Mouse (Mus musculus) midbrain, embryonic 13.5 days (tissue): ENCODE results near the gene Neurl2. TPM values are rescaled to one million over a fixed set of nuclear protein-coding genes. Genes with fewer than 3 reads are reported as not detected.

Source experiments
- ATAC-seq: fragments of 200-750 bp; cut with Nextera tagmentation; 2 replicates; pipeline ENCODE4 v1.8.0; 2017; ENCODE audit warnings: mild to moderate bottlenecking, moderate TSS enrichment, moderate library complexity
- H3K27ac ChIP-seq: fragments of 300-500 bp; sonication (generic); 2 replicates; pipeline ENCODE4 v1.5.1; 2015; ENCODE audit warnings: inconsistent platforms, mild to moderate bottlenecking, moderate library complexity
- H3K27me3 ChIP-seq: fragments of 300-500 bp; sonication (generic); 2 replicates; pipeline ENCODE4 v1.6.1; 2015; ENCODE audit warnings: mild to moderate bottlenecking, inconsistent platforms
- H3K36me3 ChIP-seq: fragments of 300-500 bp; sonication (generic); 2 replicates; pipeline ENCODE4 v1.6.1; 2015; ENCODE audit warnings: mild to moderate bottlenecking, inconsistent platforms
- H3K4me1 ChIP-seq: fragments of 300-500 bp; sonication (generic); replicated peaks from 2 replicates; pipeline ENCODE4 v1.6.1; 2015; ENCODE audit warnings: inconsistent platforms
- H3K4me2 ChIP-seq: fragments of 300-500 bp; sonication (generic); replicated peaks from 2 replicates; pipeline ENCODE4 v1.6.1; 2015; ENCODE audit warnings: moderate library complexity, mild to moderate bottlenecking, inconsistent platforms
- H3K4me3 ChIP-seq: fragments of 300-500 bp; sonication (generic); replicated peaks from 2 replicates; pipeline ENCODE4 v1.5.1; 2015; ENCODE audit warnings: mild to moderate bottlenecking, inconsistent platforms
- H3K9ac ChIP-seq: fragments of 300-500 bp; sonication (generic); replicated peaks from 2 replicates; pipeline ENCODE4 v1.6.1; 2015; ENCODE audit warnings: mild to moderate bottlenecking, inconsistent platforms
- H3K9me3 ChIP-seq: fragments of 300-500 bp; sonication (generic); 2 replicates; pipeline ENCODE4 v1.6.1; 2016; ENCODE audit warnings: mild to moderate bottlenecking, inconsistent platforms
- WGBS: fragments of 180-500 bp; shearing (Covaris S2); methylation state at CpG from one replicate; pipeline ENCODE4 v1.1.7; 2015; 5-methylcytosine and 5-hydroxymethylcytosine counted together
- polyA plus RNA-seq: library from polyadenylated mRNA; unstranded; fragments of >200 nt; fragmentation: Nextera tagmentation; extraction: Ambion mirVana; gene quantifications from 2 replicates; pipeline ENCODE4 v1.2.1, GENCODE M21; 2015

Neurl2 gene
- polyA plus RNA-seq, 1 experiment from 2014 or later = 4.7 TPM

- WGBS = 87% methylated on average over 16 of the region's 16 CpGs
- peaks cover 47% of the 10 kb centered on the region for H3K36me3 ChIP-seq
- no peaks in the 10 kb centered on the region for H3K9me3 ChIP-seq
- H3K27me3 ChIP-seq = no peaks in the 10 kb centered on the region
- H3K4me3 ChIP-seq = no peak overlapping the region
- 0 out of 2 replicates have a peak overlapping the region, but pooled peaks have one; percentile 16 for H3K9ac ChIP-seq
- ATAC-seq = no peak
- H3K4me1 ChIP-seq = peaks cover 18% of the 10 kb centered on the region
- H3K27ac ChIP-seq = no peak overlapping the region
- H3K4me2 ChIP-seq = no peak overlapping the region
These were observed 6.0 kb downstream of the Neurl2 start for GRCm38 (mm10) chr2:164827146-164827850.

DNA sequence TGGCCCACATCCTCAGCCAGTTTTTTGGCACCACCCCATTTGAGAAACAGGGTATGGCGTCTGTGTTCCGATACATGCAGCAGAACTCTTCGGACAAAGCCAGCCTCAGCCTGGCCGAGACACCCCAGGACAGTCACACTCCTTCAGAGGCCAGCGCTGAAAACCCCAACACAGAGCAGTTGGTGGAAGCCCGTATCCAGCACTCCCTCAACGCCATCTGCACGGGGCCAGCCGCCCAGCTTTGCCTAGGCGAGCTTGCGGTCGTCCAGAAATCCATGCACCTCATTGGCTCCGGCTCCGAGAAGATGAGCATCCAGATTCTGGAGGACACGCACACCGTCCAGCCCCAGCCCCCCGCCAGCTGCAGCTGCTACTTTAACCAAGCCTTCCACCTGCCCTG lies 7.7 kb downstream of the Neurl2 start:
- no peak overlapping the region for H3K27ac ChIP-seq
- H3K4me2 ChIP-seq = no peak overlapping the region
- H3K9me3 ChIP-seq = no peaks in the 10 kb centered on the region
- no peak for ATAC-seq
- H3K36me3 ChIP-seq = peaks cover 60% of the 10 kb centered on the region
- H3K9ac ChIP-seq = no peak overlapping the region
- H3K4me1 ChIP-seq = peaks cover 23% of the 10 kb centered on the region
- H3K4me3 ChIP-seq = no peak overlapping the region
- 95% methylated on average over 17 of the region's 17 CpGs for WGBS
- H3K27me3 ChIP-seq = no peaks in the 10 kb centered on the region

DNA sequence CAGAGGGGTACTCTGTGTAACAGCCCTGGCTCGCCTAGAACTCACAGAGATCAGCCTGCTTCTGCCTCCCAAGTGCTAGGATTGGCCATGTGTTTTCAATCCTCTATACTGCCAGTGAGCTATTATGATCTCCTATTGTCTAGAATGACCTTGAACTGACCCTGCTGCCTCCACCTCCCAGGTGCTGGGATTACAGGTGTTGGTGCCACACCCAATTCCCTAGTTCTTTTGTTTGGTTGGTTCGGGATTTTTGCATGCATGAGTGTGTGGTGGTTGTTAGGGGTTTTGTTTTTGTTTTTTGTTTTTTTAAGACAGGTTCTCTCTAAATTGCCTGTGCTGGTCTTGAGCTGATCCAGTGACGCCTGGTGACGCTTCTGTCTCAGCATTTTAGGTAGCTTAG lies 9.3 kb downstream of the Neurl2 start:
- WGBS = 98% methylated on average over 4 of the region's 4 CpGs
- Histone ChIP-seq H3K36me3 (peaks cover 69% of the 10 kb centered on the region), H3K4me3 (peak overlapping the region; percentile 74), H3K27ac (no peak overlapping the region), H3K27me3 (no peaks in the 10 kb centered on the region), H3K4me1 (peaks cover 23% of the 10 kb centered on the region), H3K4me2 (peak overlapping the region; percentile 58), H3K9ac (no peak overlapping the region), H3K9me3 (no peaks in the 10 kb centered on the region)
- no peak for ATAC-seq

DNA sequence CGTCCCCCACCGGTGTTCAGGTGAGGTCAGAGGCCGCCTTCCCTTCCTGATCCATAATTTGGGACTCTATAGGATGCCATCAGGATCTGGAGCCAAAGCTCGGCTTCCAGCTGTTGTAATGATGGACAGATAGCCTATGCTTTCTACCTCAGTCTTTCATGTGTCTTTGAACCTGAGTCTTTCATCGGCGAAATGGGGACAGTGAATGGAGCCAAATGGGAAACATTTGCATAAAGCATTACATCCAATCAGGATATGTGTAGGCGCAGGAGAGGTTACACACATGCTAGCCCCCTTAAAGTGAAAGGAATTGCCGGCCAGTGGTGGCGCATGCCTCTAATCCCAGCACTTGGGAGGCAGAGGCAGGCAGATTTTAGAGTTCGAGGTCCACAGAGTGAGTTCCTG lies 10.1 kb downstream of the Neurl2 start:
- no peaks in the 10 kb centered on the region for H3K9me3 ChIP-seq
- peak overlapping the region; percentile 74 for H3K4me3 ChIP-seq
- H3K4me1 ChIP-seq = peaks cover 23% of the 10 kb centered on the region
- H3K27ac ChIP-seq = peak overlapping the region; percentile 93
- 3% methylated on average over 10 of the region's 10 CpGs for WGBS
- no peaks in the 10 kb centered on the region for H3K27me3 ChIP-seq
- H3K4me2 ChIP-seq = peak overlapping the region; percentile 58
- peak; percentile 72 for ATAC-seq
- peak overlapping the region; percentile 77 for H3K9ac ChIP-seq
- H3K36me3 ChIP-seq = peaks cover 61% of the 10 kb centered on the region

DNA sequence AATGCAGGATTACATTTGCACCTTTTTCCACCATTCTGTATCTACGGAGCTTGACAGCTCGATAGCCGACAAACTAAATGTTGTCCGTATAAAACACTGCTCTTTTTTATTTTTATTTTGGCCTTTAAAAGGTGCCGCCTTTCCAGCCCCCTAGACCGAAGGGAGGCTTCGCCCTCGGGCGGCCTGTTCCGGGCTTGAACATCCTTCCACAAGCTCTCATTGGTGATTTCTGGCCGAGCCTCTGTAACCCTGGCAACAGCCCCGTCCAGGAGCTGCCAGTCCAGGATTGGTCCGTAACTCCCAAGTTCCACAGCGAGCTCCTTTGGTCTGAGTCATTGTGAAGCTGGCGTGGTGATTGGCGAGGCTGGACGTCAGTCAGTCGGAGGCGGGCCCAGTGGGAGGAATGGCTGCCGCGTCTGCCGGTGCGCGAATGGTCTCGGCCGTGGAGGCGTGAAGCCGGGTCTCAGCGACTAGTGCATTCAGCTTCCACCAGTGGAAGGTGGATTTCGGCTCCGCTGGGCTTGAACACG lies 10.6 kb downstream of the Neurl2 start, which contains the start of gene Zswim1:
Gene Zswim1 (plus strand): TSS at position 51 of the 530 bp plus-strand sequence.
- ATAC-seq = peak; percentile 100
- peaks cover 56% of the 10 kb centered on the region for H3K36me3 ChIP-seq

DNA sequence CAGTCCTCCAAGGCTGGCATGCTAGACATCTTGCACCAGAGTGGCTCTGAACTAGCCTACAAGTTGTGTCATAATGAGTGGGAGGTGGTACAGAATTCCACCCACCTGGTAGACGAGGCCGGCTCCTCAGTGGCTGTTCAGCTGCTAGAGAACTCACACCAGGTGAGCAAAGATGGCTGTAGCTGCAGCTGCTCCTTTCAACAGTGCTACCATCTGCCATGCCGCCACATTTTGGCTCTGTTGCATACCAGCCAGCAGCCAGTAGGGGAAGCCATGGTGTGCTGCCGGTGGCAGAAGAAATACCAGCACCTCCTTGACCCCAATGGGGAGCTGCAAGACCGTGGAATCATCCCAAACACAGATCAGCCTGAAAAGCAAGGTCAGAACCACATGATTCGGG lies 12.2 kb downstream of the Neurl2 start:
- Histone ChIP-seq H3K27ac (no peak overlapping the region), H3K4me1 (peaks cover 19% of the 10 kb centered on the region), H3K36me3 (peaks cover 40% of the 10 kb centered on the region), H3K4me3 (no peak overlapping the region), H3K27me3 (no peaks in the 10 kb centered on the region), H3K9me3 (no peaks in the 10 kb centered on the region), H3K9ac (no peak overlapping the region), H3K4me2 (no peak overlapping the region)
- WGBS = 83% methylated on average over 6 of the region's 6 CpGs
- no peak for ATAC-seq

More for the DNA sequence above, 10.6 kb downstream of the Neurl2 start, which contains the start of gene Zswim1:
- Histone ChIP-seq H3K4me3 (peak within 1 kb of the TSS; percentile 74), H3K4me1 (peaks cover 23% of the 10 kb centered on the region), H3K9me3 (no peaks in the 10 kb centered on the region), H3K27ac (peak within 1 kb of the TSS; percentile 93), H3K9ac (peak within 1 kb of the TSS; percentile 77), H3K4me2 (peak within 1 kb of the TSS; percentile 58), H3K27me3 (no peaks in the 10 kb centered on the region)
- 2% methylated on average over 32 of the region's 32 CpGs for WGBS

DNA sequence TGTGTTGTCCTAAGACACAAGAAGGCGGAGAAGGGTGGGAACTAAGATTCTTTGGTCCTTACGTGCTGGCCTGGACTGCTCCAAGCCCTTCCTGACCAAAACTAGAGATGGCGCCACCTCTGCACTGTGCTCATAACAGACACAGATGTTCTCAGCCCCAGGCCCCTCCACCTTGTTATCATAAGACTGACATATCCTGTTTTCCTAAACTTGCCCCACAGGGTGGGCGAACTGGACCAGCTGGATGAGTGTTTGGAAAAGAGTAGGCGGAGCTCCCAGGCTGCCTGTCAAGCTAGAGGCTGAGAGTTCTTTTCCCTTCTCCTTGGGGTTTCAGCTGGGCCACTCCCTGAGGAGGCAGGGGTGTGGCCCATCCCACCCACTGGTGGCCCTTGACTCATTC lies 15.6 kb downstream of the Neurl2 start:
- Histone ChIP-seq H3K9ac (no peak overlapping the region), H3K4me2 (no peak overlapping the region), H3K4me1 (peaks cover 8% of the 10 kb centered on the region), H3K27me3 (no peaks in the 10 kb centered on the region), H3K9me3 (no peaks in the 10 kb centered on the region), H3K27ac (no peak overlapping the region), H3K36me3 (peaks cover 42% of the 10 kb centered on the region), H3K4me3 (no peak overlapping the region)
- 86% methylated on average over 5 of the region's 5 CpGs for WGBS
- no peak for ATAC-seq

- H3K36me3 ChIP-seq = peaks cover 44% of the 10 kb centered on the region
- no peaks in the 10 kb centered on the region for H3K9me3 ChIP-seq
- no peak overlapping the region for H3K4me3 ChIP-seq
- H3K27me3 ChIP-seq = no peaks in the 10 kb centered on the region
- no peak overlapping the region for H3K27ac ChIP-seq
- H3K4me1 ChIP-seq = peaks cover 5% of the 10 kb centered on the region
- WGBS = 90% methylated on average over 6 of the region's 6 CpGs
- H3K9ac ChIP-seq = no peak overlapping the region
- no peak overlapping the region for H3K4me2 ChIP-seq
- no peak for ATAC-seq
These were observed 16.1 kb downstream of the Neurl2 start for GRCm38 (mm10) chr2:164817206-164817605.

DNA sequence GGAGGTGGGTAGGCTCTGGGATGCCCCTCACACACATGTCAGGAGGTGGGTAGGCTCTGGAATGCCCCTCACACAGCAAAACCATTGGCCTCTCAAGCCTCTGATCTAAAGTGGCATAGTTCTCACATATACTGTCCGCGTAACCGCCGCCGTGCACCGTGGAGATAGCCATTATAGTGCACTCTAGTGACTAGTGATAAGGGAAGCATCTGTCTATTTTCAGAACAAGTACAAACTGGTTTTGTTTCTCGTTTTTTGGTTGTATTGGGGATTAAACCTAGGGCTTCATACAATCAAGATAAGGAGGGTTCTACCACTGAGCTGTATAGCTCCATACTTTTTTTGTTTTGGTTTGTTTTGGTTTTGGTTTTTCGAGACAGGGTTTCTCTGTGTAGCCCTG lies 17.4 kb downstream of the Neurl2 start:
- no peak for ATAC-seq
- Histone ChIP-seq H3K4me1 (no peaks in the 10 kb centered on the region), H3K4me3 (no peak overlapping the region), H3K4me2 (no peak overlapping the region), H3K9ac (no peak overlapping the region), H3K27me3 (no peaks in the 10 kb centered on the region), H3K36me3 (peaks cover 34% of the 10 kb centered on the region), H3K27ac (no peak overlapping the region), H3K9me3 (no peaks in the 10 kb centered on the region)
- 90% methylated on average over 8 of the region's 8 CpGs for WGBS

DNA sequence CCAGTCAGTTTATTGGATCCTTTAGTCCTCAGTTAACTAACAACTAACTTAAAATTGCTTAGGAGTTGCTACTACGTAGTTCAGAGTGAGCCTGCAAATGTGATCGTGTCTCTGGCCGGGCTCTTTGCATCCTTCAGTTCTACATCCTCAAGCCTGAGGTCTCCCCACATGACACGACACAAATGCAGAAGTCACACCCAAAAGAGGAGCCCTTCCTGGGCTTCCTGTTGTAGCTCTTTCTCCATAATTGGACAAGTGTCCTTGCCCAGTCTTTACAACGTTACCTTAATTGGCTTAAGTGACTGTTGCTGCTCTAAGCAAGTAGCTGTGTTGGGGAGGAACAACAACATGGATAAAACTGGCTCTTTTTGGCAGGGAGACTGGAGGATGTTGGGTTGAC lies 17.9 kb downstream of the Neurl2 start:
- H3K4me2 ChIP-seq = no peak overlapping the region
- no peaks in the 10 kb centered on the region for H3K4me1 ChIP-seq
- ATAC-seq = no peak
- no peak overlapping the region for H3K9ac ChIP-seq
- 93% methylated on average over 5 of the region's 5 CpGs for WGBS
- H3K27me3 ChIP-seq = no peaks in the 10 kb centered on the region
- no peaks in the 10 kb centered on the region for H3K9me3 ChIP-seq
- H3K4me3 ChIP-seq = no peak overlapping the region
- H3K36me3 ChIP-seq = peaks cover 29% of the 10 kb centered on the region
- H3K27ac ChIP-seq = no peak overlapping the region

DNA sequence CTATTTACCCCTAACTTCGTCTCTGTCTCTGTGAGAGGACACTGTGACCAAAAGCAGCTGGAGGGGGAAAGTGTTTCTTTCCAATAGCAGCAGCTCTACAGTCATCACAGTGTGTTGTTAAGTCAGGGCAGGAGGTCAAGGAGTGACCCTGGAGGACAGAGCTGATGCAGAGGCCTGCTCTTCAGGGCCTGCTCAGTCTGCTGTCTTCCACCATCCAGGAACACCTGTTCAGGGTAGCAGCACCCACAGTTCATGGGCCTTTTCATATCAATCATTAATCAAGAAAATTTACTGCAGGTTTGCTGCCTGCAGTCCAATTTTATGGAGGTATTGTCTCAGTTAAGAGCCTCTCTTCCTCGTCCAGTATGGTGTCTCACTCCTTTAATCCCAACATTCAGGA lies 19.7 kb downstream of the Neurl2 start:
- ATAC-seq = no peak
- Histone ChIP-seq H3K36me3 (peaks cover 32% of the 10 kb centered on the region), H3K4me2 (no peak overlapping the region), H3K4me3 (no peak overlapping the region), H3K27me3 (no peaks in the 10 kb centered on the region), H3K9me3 (no peaks in the 10 kb centered on the region), H3K27ac (no peak overlapping the region), H3K9ac (no peak overlapping the region), H3K4me1 (no peaks in the 10 kb centered on the region)
- 63% methylated on average over 2 of the region's 2 CpGs for WGBS

- Histone ChIP-seq H3K4me1 (peaks cover 38% of the 10 kb centered on the region), H3K4me2 (peak overlapping the region; percentile 77), H3K27ac (no peak overlapping the region), H3K9me3 (no peaks in the 10 kb centered on the region), H3K27me3 (no peaks in the 10 kb centered on the region), H3K36me3 (peaks cover 23% of the 10 kb centered on the region), H3K4me3 (no peak overlapping the region), H3K9ac (no peak overlapping the region)
- WGBS = 89% methylated on average over 7 of the region's 7 CpGs
- no peak for ATAC-seq
These were observed 26.6 kb downstream of the Neurl2 start for GRCm38 (mm10) chr2:164806614-164807013.
